Mouse (Mus musculus): ENCODE data around the gene Lamtor3. TPM values are rescaled to one million over a fixed set of nuclear protein-coding genes. Genes with fewer than 3 reads are reported as not detected.

The Lamtor3 gene
- polyA plus RNA-seq, 1 experiment from 2014 or later: 114 TPM

- Histone ChIP-seq H3K27ac (replicated peaks; ENCODE audit: low read depth, low read length) (no peak overlapping the region), H3K36me3 (replicated peaks; ENCODE audit: control insufficient read depth, insufficient read depth, low read depth, low read length) (no peaks in the 10 kb centered on the region), H3K9ac (replicated peaks; ENCODE audit: low read length) (no peak overlapping the region), H3K4me3 (ENCODE audit: low read depth, low read length) (no peak overlapping the region), H3K4me2 (ENCODE audit: low read depth, low read length) (no peak overlapping the region), H3K27me3 (ENCODE audit: control insufficient read depth, insufficient read depth, low read length) (no peaks in the 10 kb centered on the region), H3K4me1 (ENCODE audit: control insufficient read depth, insufficient read depth, low read length) (no peaks in the 10 kb centered on the region), H3K9me3 (replicated peaks; ENCODE audit: control insufficient read depth, low read length) (no peaks in the 10 kb centered on the region)
- no peak for DNase-seq (ENCODE audit: low spot score)
- no peak for ATAC-seq (replicated peaks; ENCODE audit: insufficient number of reproducible peaks, low FRiP score, low TSS enrichment, low read depth)
- 22% methylated on average over 6 of the region's 6 CpGs for WGBS
These were observed 59.3 kb downstream of the Lamtor3 start for GRCm38 (mm10) chr3:137977629-137978041.

- Histone ChIP-seq H3K27me3 (ENCODE audit: control insufficient read depth, insufficient read depth, low read length) (no peaks in the 10 kb centered on the region), H3K4me2 (ENCODE audit: low read depth, low read length) (no peak overlapping the region), H3K9ac (replicated peaks; ENCODE audit: low read length) (no peak overlapping the region), H3K4me1 (ENCODE audit: control insufficient read depth, insufficient read depth, low read length) (no peaks in the 10 kb centered on the region), H3K36me3 (replicated peaks; ENCODE audit: control insufficient read depth, insufficient read depth, low read depth, low read length) (no peaks in the 10 kb centered on the region), H3K27ac (replicated peaks; ENCODE audit: low read depth, low read length) (no peak overlapping the region), H3K9me3 (replicated peaks; ENCODE audit: control insufficient read depth, low read length) (no peaks in the 10 kb centered on the region), H3K4me3 (ENCODE audit: low read depth, low read length) (no peak overlapping the region)
- DNase-seq (ENCODE audit: low spot score) (no peak), ATAC-seq (replicated peaks; ENCODE audit: insufficient number of reproducible peaks, low FRiP score, low TSS enrichment, low read depth) (no peak)
- 66% methylated on average over 5 of the region's 5 CpGs for WGBS
These were observed 59.9 kb downstream of the Lamtor3 start for GRCm38 (mm10) chr3:137978233-137978632.

Other genes with a start within 250 kb of the Lamtor3 start
- not detected in 2 replicates for gene Gm21962, start 247.0 kb upstream of the Lamtor3 start, polyA plus RNA-seq (2014; fragmentation: Nextera tagmentation; extraction: Ambion mirVana)
- gene H2afz, start 54.0 kb upstream of the Lamtor3 start, polyA plus RNA-seq (2014; fragmentation: Nextera tagmentation; extraction: Ambion mirVana): 3,351 and 3,607 TPM in 2 replicates
- 9.4 and 10.7 TPM in 2 replicates for gene Dnajb14, start 50.8 kb upstream of the Lamtor3 start, polyA plus RNA-seq (2014; fragmentation: Nextera tagmentation; extraction: Ambion mirVana)
- gene Dapp1, start 63.0 kb downstream of the Lamtor3 start, polyA plus RNA-seq (2014; fragmentation: Nextera tagmentation; extraction: Ambion mirVana): 4.2 and 4.6 TPM in 2 replicates
- gene 1110002E22Rik, start 146.5 kb downstream of the Lamtor3 start, polyA plus RNA-seq (2014; fragmentation: Nextera tagmentation; extraction: Ambion mirVana): 0.07 and 0.17 TPM in 2 replicates
- gene Gm5105, start 148.9 kb downstream of the Lamtor3 start, polyA plus RNA-seq (2014; fragmentation: Nextera tagmentation; extraction: Ambion mirVana): not detected in 2 replicates
- gene Trmt10a, start 224.9 kb downstream of the Lamtor3 start, polyA plus RNA-seq (2014; fragmentation: Nextera tagmentation; extraction: Ambion mirVana): 16.5 and 17.2 TPM in 2 replicates
- gene Mttp, start 226.5 kb downstream of the Lamtor3 start, polyA plus RNA-seq (2014; fragmentation: Nextera tagmentation; extraction: Ambion mirVana): 8.3 and 9.2 TPM in 2 replicates